Mouse (Mus musculus) liver, embryonic 13.5 days (tissue): ENCODE data around the gene Slc12a5. TPM values are rescaled to one million over a fixed set of nuclear protein-coding genes. Genes with fewer than 3 reads are reported as not detected.

Experiments used
- ATAC-seq: fragments of 200-750 bp; cut with Nextera tagmentation; 2 replicates; pipeline ENCODE4 v1.8.0; 2017; ENCODE audit warnings: low read depth, mild to moderate bottlenecking, moderate number of reproducible peaks, moderate library complexity
- DNase-seq: peaks from one replicate; pipeline ENCODE4 v3.0.0; 2022
- H3K27ac ChIP-seq: fragments of 300-500 bp; sonication (generic); 2 replicates; pipeline ENCODE4 v1.5.1; 2015; ENCODE audit warnings: moderate library complexity, mild to moderate bottlenecking, inconsistent platforms
- H3K27me3 ChIP-seq: fragments of 300-500 bp; sonication (generic); 2 replicates; pipeline ENCODE4 v1.6.1; 2015; ENCODE audit warnings: mild to moderate bottlenecking, inconsistent platforms
- H3K36me3 ChIP-seq: fragments of 300-500 bp; sonication (generic); 2 replicates; pipeline ENCODE4 v1.6.1; 2015; ENCODE audit warnings: mild to moderate bottlenecking, inconsistent platforms
- H3K4me1 ChIP-seq: fragments of 300-500 bp; sonication (generic); replicated peaks from 2 replicates; pipeline ENCODE4 v1.6.1; 2015; ENCODE audit warnings: inconsistent platforms
- H3K4me2 ChIP-seq: fragments of 300-500 bp; sonication (generic); 2 replicates; pipeline ENCODE4 v1.6.1; 2015; ENCODE audit warnings: inconsistent platforms, mild to moderate bottlenecking, moderate library complexity
- H3K4me3 ChIP-seq: fragments of 300-500 bp; sonication (generic); replicated peaks from 2 replicates; pipeline ENCODE4 v1.5.1; 2015; ENCODE audit warnings: mild to moderate bottlenecking, inconsistent platforms
- H3K9ac ChIP-seq: fragments of 300-500 bp; sonication (generic); 2 replicates; pipeline ENCODE4 v1.6.1; 2015; ENCODE audit warnings: mild to moderate bottlenecking, inconsistent platforms
- H3K9me3 ChIP-seq: fragments of 300-500 bp; sonication (generic); replicated peaks from 2 replicates; pipeline ENCODE4 v1.6.1; 2016; ENCODE audit warnings: inconsistent platforms
- WGBS: fragments of 180-500 bp; shearing (Covaris S2); methylation state at CpG from one replicate; pipeline ENCODE4 v1.1.7; 2015; ENCODE audit not compliant: insufficient replicate concordance; 5-methylcytosine and 5-hydroxymethylcytosine counted together
- polyA plus RNA-seq: library from polyadenylated mRNA; unstranded; fragments of >200 nt; fragmentation: Nextera tagmentation; extraction: Ambion mirVana; gene quantifications from 2 replicates; pipeline ENCODE4 v1.2.1, GENCODE M21; 2015

The Slc12a5 gene
- polyA plus RNA-seq, 1 experiment from 2014 or later = 0.18 TPM

DNA sequence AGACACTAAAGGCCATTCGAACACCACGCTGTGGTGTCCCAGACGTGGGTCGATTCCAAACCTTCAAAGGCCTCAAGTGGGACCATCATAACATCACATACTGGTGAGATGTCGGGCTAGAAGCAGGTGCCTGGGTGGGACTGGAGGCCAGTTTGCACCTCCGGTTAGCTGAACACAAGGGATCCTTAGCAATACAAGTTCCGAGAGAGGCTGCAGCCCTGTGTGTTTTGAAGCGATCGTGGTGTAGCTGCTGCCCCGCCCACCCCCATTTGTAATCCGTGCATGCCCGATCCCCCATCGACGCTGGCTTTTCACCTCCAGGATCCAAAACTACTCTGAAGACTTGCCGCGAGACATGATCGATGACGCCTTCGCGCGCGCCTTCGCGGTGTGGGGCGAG, 11.6 kb upstream of the Slc12a5 start:
- ATAC-seq (no peak), DNase-seq (no peak)
- no peak overlapping the region for H3K27ac ChIP-seq
- H3K4me3 ChIP-seq = no peak overlapping the region
- 0 out of 2 replicates have a peak, but pooled peaks cover 4% of the 10 kb centered on the region for H3K9me3 ChIP-seq
- H3K9ac ChIP-seq = no peak overlapping the region
- H3K4me2 ChIP-seq = peak overlapping the region; percentile 23; the same call in 1 of the 2 replicates
- no peaks in the 10 kb centered on the region for H3K36me3 ChIP-seq
- peaks cover 15% of the 10 kb centered on the region for H3K4me1 ChIP-seq
- H3K27me3 ChIP-seq = peaks cover 96% of the 10 kb centered on the region
- 9% methylated on average over 25 of the region's 25 CpGs for WGBS

- no peak overlapping the region for H3K4me3 ChIP-seq
- H3K36me3 ChIP-seq = no peaks in the 10 kb centered on the region
- H3K4me1 ChIP-seq = peaks cover 15% of the 10 kb centered on the region
- H3K27ac ChIP-seq = no peak overlapping the region
- 0 out of 2 replicates have a peak, but pooled peaks cover 4% of the 10 kb centered on the region for H3K9me3 ChIP-seq
- peaks cover 91% of the 10 kb centered on the region for H3K27me3 ChIP-seq
- 20% methylated on average over 13 of the region's 13 CpGs for WGBS
- H3K4me2 ChIP-seq = no peak overlapping the region
- no peak overlapping the region for H3K9ac ChIP-seq
- no peak for ATAC-seq
- DNase-seq = no peak
These were observed 10.1 kb upstream of the Slc12a5 start for GRCm38 (mm10) chr2:164950501-164950900.

- Histone ChIP-seq H3K4me1 (peaks cover 15% of the 10 kb centered on the region), H3K9me3 (0 out of 2 replicates have a peak, but pooled peaks cover 4% of the 10 kb centered on the region), H3K27me3 (peaks cover 82% of the 10 kb centered on the region), H3K27ac (no peak overlapping the region), H3K4me3 (no peak overlapping the region), H3K4me2 (no peak overlapping the region), H3K36me3 (no peaks in the 10 kb centered on the region), H3K9ac (no peak overlapping the region)
- ATAC-seq (no peak), DNase-seq (no peak)
- WGBS = 68% methylated on average over 4 of the region's 4 CpGs
These were observed 8.9 kb upstream of the Slc12a5 start for GRCm38 (mm10) chr2:164951745-164952144.

DNA sequence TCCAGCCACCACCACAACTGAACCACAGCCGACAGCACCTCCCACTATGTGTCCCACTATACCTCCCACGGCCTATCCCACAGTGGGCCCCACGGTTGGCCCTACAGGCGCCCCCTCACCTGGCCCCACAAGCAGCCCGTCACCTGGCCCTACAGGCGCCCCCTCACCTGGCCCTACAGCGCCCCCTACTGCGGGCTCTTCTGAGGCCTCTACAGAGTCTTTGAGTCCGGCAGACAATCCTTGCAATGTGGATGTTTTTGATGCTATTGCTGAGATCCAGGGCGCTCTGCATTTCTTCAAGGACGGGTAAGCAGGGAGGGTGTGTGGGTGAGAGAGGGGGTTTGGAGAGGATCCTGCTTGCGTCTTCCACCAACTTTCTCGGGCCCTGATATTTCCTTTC, 8.2 kb upstream of the Slc12a5 start:
- WGBS = 25% methylated on average over 13 of the region's 13 CpGs
- peaks cover 15% of the 10 kb centered on the region for H3K4me1 ChIP-seq
- H3K4me3 ChIP-seq = no peak overlapping the region
- no peak overlapping the region for H3K27ac ChIP-seq
- 0 out of 2 replicates have a peak, but pooled peaks cover 4% of the 10 kb centered on the region for H3K9me3 ChIP-seq
- H3K27me3 ChIP-seq = peaks cover 82% of the 10 kb centered on the region
- DNase-seq = no peak
- no peaks in the 10 kb centered on the region for H3K36me3 ChIP-seq
- ATAC-seq = no peak
- H3K4me2 ChIP-seq = no peak overlapping the region
- no peak overlapping the region for H3K9ac ChIP-seq

DNA sequence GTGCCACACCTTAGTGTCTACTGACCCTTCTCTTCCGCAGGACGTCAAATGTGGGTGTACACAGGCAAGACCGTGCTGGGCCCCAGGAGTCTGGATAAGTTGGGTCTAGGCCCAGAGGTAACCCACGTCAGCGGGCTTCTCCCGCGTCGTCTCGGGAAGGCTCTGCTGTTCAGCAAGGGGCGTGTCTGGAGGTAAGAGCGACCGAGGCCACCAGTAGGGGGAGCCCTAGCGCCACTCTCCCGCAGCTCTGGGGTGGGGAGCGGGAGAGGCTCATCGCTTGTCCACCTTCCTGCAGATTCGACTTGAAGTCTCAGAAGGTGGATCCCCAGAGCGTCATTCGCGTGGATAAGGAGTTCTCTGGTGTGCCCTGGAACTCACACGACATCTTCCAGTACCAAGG, 7.4 kb upstream of the Slc12a5 start:
- 2% methylated on average over 21 of the region's 21 CpGs for WGBS
- peak; percentile 49; the same call in 1 of the 2 replicates for ATAC-seq
- H3K4me3 ChIP-seq = no peak overlapping the region

DNA sequence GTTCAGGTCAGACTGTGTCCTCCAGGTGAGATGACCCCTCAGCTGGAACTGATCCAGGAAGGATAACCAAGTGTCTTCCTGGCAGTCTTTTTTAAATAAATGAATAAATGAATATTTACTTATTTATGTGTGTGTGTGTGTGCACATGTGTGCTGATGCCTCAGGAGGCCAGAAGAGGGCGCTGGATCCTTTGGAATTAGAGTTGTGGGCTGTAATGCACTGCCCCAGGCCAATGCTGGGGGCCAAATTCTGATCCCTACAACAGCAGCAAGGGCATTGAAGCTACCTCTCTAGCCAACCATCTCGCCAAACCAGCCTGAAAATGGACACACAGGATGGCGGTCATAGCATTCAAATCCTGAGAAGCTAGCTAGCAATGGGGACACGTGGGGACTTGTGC, 4.9 kb upstream of the Slc12a5 start:
- ATAC-seq = no peak
- H3K27me3 ChIP-seq = peaks cover 62% of the 10 kb centered on the region
- H3K36me3 ChIP-seq = no peaks in the 10 kb centered on the region
- H3K9me3 ChIP-seq = 0 out of 2 replicates have a peak, but pooled peaks cover 2% of the 10 kb centered on the region
- H3K27ac ChIP-seq = no peak overlapping the region
- 50% methylated on average over 4 of the region's 4 CpGs for whole genome bisulfite sequencing
- no peak for DNase-seq
- no peak overlapping the region for H3K9ac ChIP-seq
- H3K4me3 ChIP-seq = no peak overlapping the region
- H3K4me2 ChIP-seq = no peak overlapping the region
- H3K4me1 ChIP-seq = peaks cover 5% of the 10 kb centered on the region

More for the DNA sequence above, 7.4 kb upstream of the Slc12a5 start:
- Histone ChIP-seq H3K9me3 (0 out of 2 replicates have a peak, but pooled peaks cover 7% of the 10 kb centered on the region), H3K9ac (no peak overlapping the region), H3K27me3 (peaks cover 80% of the 10 kb centered on the region), H3K4me2 (peak overlapping the region; percentile 19; the same call in 1 of the 2 replicates), H3K36me3 (no peaks in the 10 kb centered on the region), H3K4me1 (peaks cover 15% of the 10 kb centered on the region), H3K27ac (no peak overlapping the region)
- DNase-seq = peak; percentile 59

GRCm38 (mm10) chr2:164956195-164956594, 4.4 kb upstream of the Slc12a5 start:
- H3K27me3 ChIP-seq = peaks cover 62% of the 10 kb centered on the region
- no peak for ATAC-seq
- WGBS = 50% methylated on average over 5 of the region's 5 CpGs

DNA sequence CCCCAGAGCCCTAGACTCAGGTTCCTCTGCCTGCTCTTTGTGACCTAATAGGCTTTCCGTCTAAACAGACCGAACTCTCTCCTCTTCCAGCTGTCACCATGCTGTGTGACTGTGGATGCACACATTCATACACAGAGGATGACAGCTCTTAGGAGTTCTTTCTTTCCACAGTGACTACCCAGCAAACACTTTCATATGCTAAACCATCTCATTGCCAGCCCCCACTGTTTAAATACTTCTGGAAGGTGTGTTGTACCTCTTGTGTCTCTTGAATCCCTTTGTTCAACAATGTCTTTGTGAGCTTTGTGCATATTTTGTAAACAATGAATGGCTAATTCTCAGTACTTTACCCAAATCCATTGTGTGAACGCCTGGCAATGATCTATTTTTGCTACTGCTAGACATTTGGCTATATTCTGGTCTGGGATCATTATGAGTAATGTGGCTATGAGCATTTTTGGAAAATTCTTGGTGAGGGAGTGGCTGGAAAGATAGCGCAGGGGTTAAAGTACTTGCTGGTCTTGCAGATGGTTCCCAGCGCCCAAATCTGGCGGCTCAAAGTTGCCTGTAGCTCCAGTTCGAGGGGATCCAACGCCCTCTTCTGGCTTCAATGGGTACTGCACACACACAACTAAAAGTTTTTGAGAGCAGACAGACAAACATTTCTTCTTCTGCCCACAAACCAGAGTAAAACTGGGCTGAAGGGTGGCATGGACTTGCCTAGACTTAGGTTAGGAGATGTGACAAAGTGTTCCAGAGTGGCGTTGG, 2.9 kb upstream of the Slc12a5 start:
- Histone ChIP-seq H3K27me3 (peaks cover 57% of the 10 kb centered on the region), H3K9ac (no peak overlapping the region), H3K36me3 (no peaks in the 10 kb centered on the region), H3K4me2 (no peak overlapping the region), H3K27ac (no peak overlapping the region), H3K9me3 (0 out of 2 replicates have a peak, but pooled peaks cover 2% of the 10 kb centered on the region), H3K4me3 (no peak overlapping the region), H3K4me1 (peaks cover 13% of the 10 kb centered on the region)
- ATAC-seq (no peak), DNase-seq (no peak)
- WGBS = 56% methylated on average over 9 of the region's 9 CpGs

More at GRCm38 (mm10) chr2:164956195-164956594, 4.4 kb upstream of the Slc12a5 start:
- Histone ChIP-seq H3K27ac (no peak overlapping the region), H3K36me3 (no peaks in the 10 kb centered on the region), H3K9ac (no peak overlapping the region), H3K4me3 (no peak overlapping the region), H3K4me1 (peaks cover 8% of the 10 kb centered on the region), H3K9me3 (0 out of 2 replicates have a peak, but pooled peaks cover 2% of the 10 kb centered on the region), H3K4me2 (no peak overlapping the region)
- no peak for DNase-seq

GRCm38 (mm10) chr2:164961506-164962182, 1.0 kb downstream of the Slc12a5 start:
- Histone ChIP-seq H3K4me3 (no peak overlapping the region), H3K9ac (no peak overlapping the region), H3K27me3 (peaks cover 66% of the 10 kb centered on the region), H3K4me1 (peaks cover 13% of the 10 kb centered on the region), H3K9me3 (0 out of 2 replicates have a peak, but pooled peaks cover 2% of the 10 kb centered on the region), H3K4me2 (peak overlapping the region; percentile 68), H3K36me3 (no peaks in the 10 kb centered on the region), H3K27ac (no peak overlapping the region)
- peak; percentile 50; the same call in 1 of the 2 replicates for ATAC-seq
- WGBS = 10% methylated on average over 17 of the region's 17 CpGs
- no peak for DNase-seq

DNA sequence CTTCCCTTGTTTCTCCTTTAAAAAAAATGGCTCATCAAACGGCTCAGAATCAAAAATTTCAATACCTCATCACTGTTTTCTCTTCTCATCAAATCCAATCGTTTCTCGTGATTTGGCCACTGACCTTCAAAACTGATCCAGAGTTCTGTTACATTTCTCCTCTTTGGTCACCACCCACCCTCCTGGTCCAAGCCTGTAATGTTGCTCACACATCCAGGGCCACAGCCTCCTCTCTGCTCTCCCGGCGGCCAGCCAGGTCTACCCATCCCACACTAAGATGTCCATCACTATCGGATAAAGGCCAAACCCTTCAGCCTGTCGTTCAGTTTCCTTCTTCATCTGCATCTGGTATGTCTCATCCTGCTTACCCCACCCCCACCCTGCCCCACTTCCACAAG, 1.6 kb downstream of the Slc12a5 start:
- WGBS = 35% methylated on average over 7 of the region's 7 CpGs
- ATAC-seq (no peak), DNase-seq (no peak)
- H3K27me3 ChIP-seq = peaks cover 66% of the 10 kb centered on the region
- no peak overlapping the region for H3K9ac ChIP-seq
- no peak overlapping the region for H3K4me2 ChIP-seq
- H3K4me1 ChIP-seq = peaks cover 13% of the 10 kb centered on the region
- 0 out of 2 replicates have a peak, but pooled peaks cover 2% of the 10 kb centered on the region for H3K9me3 ChIP-seq
- no peak overlapping the region for H3K27ac ChIP-seq
- H3K36me3 ChIP-seq = no peaks in the 10 kb centered on the region
- H3K4me3 ChIP-seq = no peak overlapping the region

GRCm38 (mm10) chr2:164964242-164964894, 3.8 kb downstream of the Slc12a5 start:
- no peaks in the 10 kb centered on the region for H3K36me3 ChIP-seq
- H3K4me3 ChIP-seq = no peak overlapping the region
- H3K9me3 ChIP-seq = no peaks in the 10 kb centered on the region
- ATAC-seq (no peak), DNase-seq (no peak)
- no peak overlapping the region for H3K27ac ChIP-seq
- WGBS = 48% methylated on average over 8 of the region's 9 CpGs
- H3K9ac ChIP-seq = no peak overlapping the region
- H3K4me2 ChIP-seq = no peak overlapping the region
- H3K4me1 ChIP-seq = peaks cover 13% of the 10 kb centered on the region
- H3K27me3 ChIP-seq = peaks cover 79% of the 10 kb centered on the region
